Mouse (Mus musculus): ENCODE measurements around the gene Tm6sf2. TPM values are rescaled to one million over a fixed set of nuclear protein-coding genes. Genes with fewer than 3 reads are reported as not detected.

The Tm6sf2 gene
- polyA plus RNA-seq, 1 experiment = 5.1 TPM

DNA sequence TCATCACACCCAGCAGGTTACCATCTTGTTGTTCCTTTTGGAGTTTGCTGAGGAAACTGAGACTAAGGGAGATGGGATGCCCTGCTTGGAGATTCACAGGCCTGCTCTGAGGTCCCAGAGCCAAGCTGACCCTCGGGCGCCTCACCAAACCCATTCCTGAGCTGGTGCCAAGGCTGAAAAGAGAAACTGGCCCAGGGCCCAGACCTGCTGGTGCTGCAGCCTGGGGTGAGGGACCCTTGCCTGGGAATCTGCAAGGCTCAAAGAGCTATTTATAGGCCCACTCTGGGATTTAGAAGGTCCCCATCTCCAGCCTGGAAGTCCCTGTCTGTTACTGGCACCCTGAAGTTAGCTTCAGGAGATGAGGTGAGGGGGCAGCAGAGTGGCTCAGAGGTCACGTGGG, 55.7 kb downstream of the Tm6sf2 start:
- Histone ChIP-seq H3K27ac (ENCODE audit: control insufficient read depth, insufficient read depth, low read length) (no peak overlapping the region), H3K4me1 (replicated peaks; ENCODE audit: control insufficient read depth, insufficient read depth, low read length) (peaks cover 17% of the 10 kb centered on the region), H3K4me3 (ENCODE audit: control insufficient read depth, insufficient read depth, low read length) (no peak overlapping the region), H3K36me3 (ENCODE audit: control insufficient read depth, insufficient read depth, low read length) (peaks cover 3% of the 10 kb centered on the region; the same call in 1 of the 2 replicates), H3K27me3 (ENCODE audit: control insufficient read depth, insufficient read depth, low read length) (no peaks in the 10 kb centered on the region)
- WGBS = 93% methylated on average over 3 of the region's 3 CpGs
- no peak for DNase-seq
- TF ChIP-seq POLR2A (IDR thresholded peaks at IDR 0.05; ENCODE audit: control insufficient read depth, extremely low read depth, insufficient read depth, low read length, poor library complexity) = no peak

DNA sequence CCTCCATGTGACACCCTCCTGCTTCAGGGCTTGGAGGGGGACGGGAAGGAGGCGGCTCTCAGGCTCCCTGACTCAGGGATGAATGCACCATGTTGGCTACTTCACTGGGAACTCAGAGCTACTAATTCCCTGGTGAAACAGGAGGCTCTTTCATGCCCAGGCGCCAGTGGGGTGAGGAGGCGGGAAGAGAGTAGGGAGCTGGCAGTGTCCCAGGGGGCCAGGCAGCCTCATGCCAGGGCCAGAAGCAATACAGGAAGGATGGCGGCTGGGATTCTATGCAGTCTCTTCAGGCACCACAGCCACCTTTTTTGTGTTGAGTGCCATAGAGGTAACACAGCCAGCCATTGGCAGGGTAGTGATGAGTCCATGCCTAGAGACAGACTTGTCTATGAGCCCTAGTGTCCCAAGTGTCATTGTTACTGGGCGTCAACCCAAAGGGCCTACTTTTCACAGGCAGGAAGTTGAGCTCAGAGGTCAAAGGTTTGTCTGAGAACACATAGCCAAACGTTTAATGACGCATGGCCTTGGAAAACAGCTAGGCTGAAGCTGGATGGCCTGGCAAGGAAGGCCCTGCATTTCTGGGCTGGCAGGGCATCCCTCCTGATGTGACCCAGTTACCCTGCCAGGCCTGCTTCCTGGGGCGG, 56.7 kb downstream of the Tm6sf2 start:
- no peak for DNase-seq
- no peak for TF ChIP-seq POLR2A (IDR thresholded peaks at IDR 0.05; ENCODE audit: control insufficient read depth, extremely low read depth, insufficient read depth, low read length, poor library complexity)
- TF ChIP-seq CTCF (IDR thresholded peaks at IDR 0.05; ENCODE audit: borderline replicate concordance, control insufficient read depth, extremely low read depth, insufficient read depth, low read length, poor library complexity) = no peak
- no peaks in the 10 kb centered on the region for H3K27me3 ChIP-seq (ENCODE audit: control insufficient read depth, insufficient read depth, low read length)
- no peak overlapping the region for H3K4me3 ChIP-seq (ENCODE audit: control insufficient read depth, insufficient read depth, low read length)
- 90% methylated on average over 9 of the region's 9 CpGs for WGBS
- H3K4me1 ChIP-seq (replicated peaks; ENCODE audit: control insufficient read depth, insufficient read depth, low read length) = peaks cover 17% of the 10 kb centered on the region
- no peak overlapping the region for H3K27ac ChIP-seq (ENCODE audit: control insufficient read depth, insufficient read depth, low read length)
- peaks cover 6% of the 10 kb centered on the region; the same call in 1 of the 2 replicates for H3K36me3 ChIP-seq (ENCODE audit: control insufficient read depth, insufficient read depth, low read length)

Other genes starting within 250 kb of the Tm6sf2 start
- 29.0 and 34.2 TPM in 2 replicates for gene Pbx4, start 240.4 kb upstream of the Tm6sf2 start, polyA plus RNA-seq (2012; rRNA removed)
- 0.75 and 2.2 TPM in 2 replicates for gene Cilp2, start 185.2 kb upstream of the Tm6sf2 start, polyA plus RNA-seq (2012; rRNA removed)
- 1.3 and 1.8 TPM in 2 replicates for gene Tssk6, start 170.7 kb upstream of the Tm6sf2 start, polyA plus RNA-seq (2012; rRNA removed)
- gene Ndufa13, start 170.4 kb upstream of the Tm6sf2 start, polyA plus RNA-seq (2012; rRNA removed) = 120 and 150 TPM in 2 replicates
- 8.0 and 11.7 TPM in 2 replicates for gene Yjefn3, start 170.2 kb upstream of the Tm6sf2 start, polyA plus RNA-seq (2012; rRNA removed)
- 84.5 and 116 TPM in 2 replicates for gene Gatad2a, start 76.5 kb upstream of the Tm6sf2 start, polyA plus RNA-seq (2012; rRNA removed)
- 186 and 190 TPM in 2 replicates for gene Mau2, start 30.2 kb upstream of the Tm6sf2 start, polyA plus RNA-seq (2012; rRNA removed)
- 17.8 and 18.1 TPM in 2 replicates for gene Sugp1, start 30.1 kb upstream of the Tm6sf2 start, polyA plus RNA-seq (2012; rRNA removed)
- gene Hapln4, start 10.5 kb downstream of the Tm6sf2 start, polyA plus RNA-seq (2012; rRNA removed) = 0.11 and 0.15 TPM in 2 replicates
- gene Ncan, start 47.9 kb downstream of the Tm6sf2 start, polyA plus RNA-seq (2012; rRNA removed) = 0.05 and 0.08 TPM in 2 replicates
- 20.7 and 26.9 TPM in 2 replicates for gene Nr2c2ap, start 58.4 kb downstream of the Tm6sf2 start, polyA plus RNA-seq (2012; rRNA removed)
- gene Rfxank, start 66.2 kb downstream of the Tm6sf2 start, polyA plus RNA-seq (2012; rRNA removed) = 49.7 and 58.2 TPM in 2 replicates
- gene Borcs8, start 66.6 kb downstream of the Tm6sf2 start, polyA plus RNA-seq (2012; rRNA removed) = 174 and 178 TPM in 2 replicates
- gene Mef2b, start 66.8 kb downstream of the Tm6sf2 start, polyA plus RNA-seq (2012; rRNA removed) = 3.5 and 3.6 TPM in 2 replicates
- gene Tmem161a, start 99.4 kb downstream of the Tm6sf2 start, polyA plus RNA-seq (2012; rRNA removed) = 144 and 156 TPM in 2 replicates
- 59.1 and 66.6 TPM in 2 replicates for gene Slc25a42, start 139.4 kb downstream of the Tm6sf2 start, polyA plus RNA-seq (2012; rRNA removed)
- gene Sugp2, start 161.3 kb downstream of the Tm6sf2 start, polyA plus RNA-seq (2012; rRNA removed) = 98.2 and 103 TPM in 2 replicates
- gene Armc6, start 161.5 kb downstream of the Tm6sf2 start, polyA plus RNA-seq (2012; rRNA removed) = 24.3 and 25.4 TPM in 2 replicates
- gene Homer3, start 209.9 kb downstream of the Tm6sf2 start, polyA plus RNA-seq (2012; rRNA removed) = 60.6 and 67.6 TPM in 2 replicates
- 72.1 and 75.4 TPM in 2 replicates for gene Ddx49, start 229.6 kb downstream of the Tm6sf2 start, polyA plus RNA-seq (2012; rRNA removed)
- gene Cope, start 229.6 kb downstream of the Tm6sf2 start, polyA plus RNA-seq (2012; rRNA removed) = 397 and 454 TPM in 2 replicates
- 0.13 and 0.61 TPM in 2 replicates for gene Cers1, start 242.9 kb downstream of the Tm6sf2 start, polyA plus RNA-seq (2012; rRNA removed)